Mouse (Mus musculus): ENCODE data around the gene Gm37419. TPM values are rescaled to one million over a fixed set of nuclear protein-coding genes. Genes with fewer than 3 reads are reported as not detected.

The Gm37419 gene
- polyA plus RNA-seq, 1 experiment = not detected

DNA sequence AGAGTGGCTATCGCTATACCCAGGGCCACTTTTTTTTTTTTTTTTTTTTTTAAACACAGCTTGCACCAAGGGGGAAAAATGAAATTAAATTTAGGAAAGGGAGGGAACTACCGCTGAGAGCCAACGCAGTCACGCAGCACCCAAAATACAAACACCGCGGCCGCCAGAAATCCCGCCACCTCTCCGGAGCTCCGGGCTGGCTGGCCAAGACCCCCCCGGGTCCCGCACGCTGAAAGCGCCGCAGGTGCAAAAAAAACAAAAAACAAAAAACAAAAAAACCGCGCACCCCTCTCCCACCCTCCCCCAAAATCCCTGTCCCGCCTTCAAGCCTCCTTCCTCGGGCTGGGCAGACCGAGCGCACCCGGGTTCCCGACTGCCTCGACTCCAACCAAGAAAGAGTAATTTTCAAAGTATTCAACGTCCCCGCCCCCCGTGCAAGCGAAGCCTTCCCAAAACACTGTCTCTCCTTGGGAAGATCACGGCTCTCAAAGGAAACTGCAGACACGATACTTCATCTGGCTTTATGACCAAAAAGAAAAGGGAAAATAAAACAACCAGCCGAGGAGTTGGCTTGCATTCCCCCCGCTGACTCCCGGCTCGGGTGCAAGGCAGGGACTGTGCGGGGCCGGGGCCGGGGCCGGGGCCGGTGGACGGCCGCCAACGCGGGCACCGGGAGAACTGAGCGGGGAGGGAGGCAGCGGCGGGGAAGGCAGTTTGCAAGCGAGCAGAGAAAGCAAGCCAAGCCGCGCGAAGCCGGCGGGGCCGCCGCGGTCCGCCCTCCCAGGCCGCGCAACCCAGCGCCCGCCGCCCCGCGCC, 733 bp upstream of the Gm37419 start:
- WGBS = 1% methylated on average over 64 of the region's 64 CpGs
- TF ChIP-seq POLR2A (IDR thresholded peaks at IDR 0.05; ENCODE audit: borderline replicate concordance, control insufficient read depth, low read depth, low read length) = no peak
- no peak for TF ChIP-seq CTCF (IDR thresholded peaks at IDR 0.05; ENCODE audit: control insufficient read depth, insufficient read depth, low read length)
- Histone ChIP-seq H3K4me3 (replicated peaks; ENCODE audit: control insufficient read depth, low read depth, low read length) (peak overlapping the region; percentile 90), H3K4me1 (ENCODE audit: control insufficient read depth, insufficient read depth, low read length) (peaks cover 4% of the 10 kb centered on the region; the same call in 1 of the 2 replicates), H3K27ac (ENCODE audit: control insufficient read depth, insufficient read depth, low read depth, low read length, poor library complexity) (peak overlapping the region; percentile 100)

GRCm38 (mm10) chr16:23988157-23988465, 171 bp upstream of the Gm37419 start:
- Histone ChIP-seq H3K27ac (ENCODE audit: control insufficient read depth, insufficient read depth, low read depth, low read length, poor library complexity) (peak overlapping the region; percentile 100), H3K4me3 (replicated peaks; ENCODE audit: control insufficient read depth, low read depth, low read length) (peak overlapping the region; percentile 90), H3K4me1 (ENCODE audit: control insufficient read depth, insufficient read depth, low read length) (no peaks in the 10 kb centered on the region; the same call in 1 of the 2 replicates)
- 0% methylated on average over 13 of the region's 13 CpGs for WGBS
- TF ChIP-seq CTCF (IDR thresholded peaks at IDR 0.05; ENCODE audit: control insufficient read depth, insufficient read depth, low read length) (no peak), POLR2A (IDR thresholded peaks at IDR 0.05; ENCODE audit: borderline replicate concordance, control insufficient read depth, low read depth, low read length) (no peak)

- H3K27ac ChIP-seq (ENCODE audit: control insufficient read depth, insufficient read depth, low read depth, low read length, poor library complexity) = peak overlapping the region; percentile 36; the same call in 1 of the 2 replicates
- peak overlapping the region; percentile 71 for H3K4me3 ChIP-seq (replicated peaks; ENCODE audit: control insufficient read depth, low read depth, low read length)
- H3K4me1 ChIP-seq (ENCODE audit: control insufficient read depth, insufficient read depth, low read length) = peaks cover 3% of the 10 kb centered on the region; the same call in 1 of the 2 replicates
- TF ChIP-seq POLR2A (IDR thresholded peaks at IDR 0.05; ENCODE audit: borderline replicate concordance, control insufficient read depth, low read depth, low read length) (no peak), CTCF (IDR thresholded peaks at IDR 0.05; ENCODE audit: control insufficient read depth, insufficient read depth, low read length) (no peak)
- WGBS = 23% methylated on average over 25 of the region's 25 CpGs
Observed at GRCm38 (mm10) chr16:23989209-23990160, 1.2 kb downstream of the Gm37419 start.

GRCm38 (mm10) chr16:23990161-23990970, 2.1 kb downstream of the Gm37419 start:
- no peak overlapping the region for H3K4me3 ChIP-seq (replicated peaks; ENCODE audit: control insufficient read depth, low read depth, low read length)
- 70% methylated on average over 11 of the region's 11 CpGs for WGBS
- no peak for TF ChIP-seq CTCF (IDR thresholded peaks at IDR 0.05; ENCODE audit: control insufficient read depth, insufficient read depth, low read length)
- no peak for TF ChIP-seq POLR2A (IDR thresholded peaks at IDR 0.05; ENCODE audit: borderline replicate concordance, control insufficient read depth, low read depth, low read length)
- peaks cover 3% of the 10 kb centered on the region; the same call in 1 of the 2 replicates for H3K4me1 ChIP-seq (ENCODE audit: control insufficient read depth, insufficient read depth, low read length)
- no peak overlapping the region for H3K27ac ChIP-seq (ENCODE audit: control insufficient read depth, insufficient read depth, low read depth, low read length, poor library complexity)

DNA sequence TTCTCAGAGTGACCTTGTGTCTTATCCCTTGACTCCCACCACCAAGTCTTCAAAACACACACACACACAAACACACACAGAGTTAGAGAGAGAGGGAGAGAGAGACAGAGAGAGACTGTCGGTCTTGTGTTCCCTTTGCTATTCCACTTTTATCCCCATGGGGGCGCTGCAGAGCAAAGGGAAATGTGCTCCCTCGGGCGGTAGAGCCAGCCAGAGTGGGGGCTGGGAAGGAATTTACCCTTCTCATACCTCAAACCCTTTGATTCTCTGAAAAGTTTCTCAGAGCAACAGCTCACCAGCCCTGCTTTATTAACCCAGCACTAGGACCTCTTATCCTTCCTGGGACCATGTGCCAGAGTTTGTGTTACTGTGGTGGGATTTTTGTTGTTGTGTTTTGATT, 2.9 kb downstream of the Gm37419 start:
- Histone ChIP-seq H3K4me1 (ENCODE audit: control insufficient read depth, insufficient read depth, low read length) (peaks cover 3% of the 10 kb centered on the region; the same call in 1 of the 2 replicates), H3K4me3 (replicated peaks; ENCODE audit: control insufficient read depth, low read depth, low read length) (no peak overlapping the region), H3K27ac (ENCODE audit: control insufficient read depth, insufficient read depth, low read depth, low read length, poor library complexity) (no peak overlapping the region)
- no peak for TF ChIP-seq POLR2A (IDR thresholded peaks at IDR 0.05; ENCODE audit: borderline replicate concordance, control insufficient read depth, low read depth, low read length)
- peak; percentile 84 for TF ChIP-seq CTCF (IDR thresholded peaks at IDR 0.05; ENCODE audit: control insufficient read depth, insufficient read depth, low read length)
- 1% methylated on average over 4 of the region's 4 CpGs for WGBS

DNA sequence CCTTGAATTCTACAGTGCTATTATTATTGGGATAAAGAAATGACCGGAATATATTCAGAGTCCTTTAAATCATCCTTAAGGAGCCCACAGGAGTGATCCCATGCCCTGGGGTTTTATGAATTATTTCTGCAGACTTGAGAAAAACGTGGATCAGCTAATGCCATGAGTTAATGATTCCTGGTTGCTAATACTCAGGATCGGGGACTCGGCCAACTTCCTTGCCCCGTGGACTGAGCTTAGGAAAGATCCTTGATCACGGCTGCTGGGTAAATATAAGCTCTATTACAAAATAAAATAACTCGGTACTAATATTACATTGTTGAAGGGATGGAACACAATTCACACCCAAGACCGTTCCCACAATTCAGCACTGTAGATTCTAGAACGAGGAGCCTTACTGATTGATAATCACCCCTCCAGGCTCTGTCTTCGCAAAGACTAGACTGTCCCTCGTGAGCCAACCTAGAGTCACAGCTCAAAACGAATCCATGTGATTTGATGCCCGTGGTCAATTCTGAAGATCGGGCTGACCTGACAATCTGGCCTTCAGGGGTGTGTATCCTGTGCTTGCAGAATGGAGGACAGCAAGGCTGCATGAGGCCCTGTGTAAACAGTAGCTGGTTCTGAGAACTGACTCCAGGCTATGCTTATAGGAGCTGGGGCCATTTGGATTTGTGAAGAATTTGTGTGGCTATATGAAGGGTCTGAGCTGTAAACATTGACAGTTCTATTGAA, 3.7 kb downstream of the Gm37419 start:
- Histone ChIP-seq H3K4me1 (ENCODE audit: control insufficient read depth, insufficient read depth, low read length) (peaks cover 3% of the 10 kb centered on the region; the same call in 1 of the 2 replicates), H3K27ac (ENCODE audit: control insufficient read depth, insufficient read depth, low read depth, low read length, poor library complexity) (no peak overlapping the region), H3K4me3 (replicated peaks; ENCODE audit: control insufficient read depth, low read depth, low read length) (no peak overlapping the region)
- no peak for TF ChIP-seq POLR2A (IDR thresholded peaks at IDR 0.05; ENCODE audit: borderline replicate concordance, control insufficient read depth, low read depth, low read length)
- TF ChIP-seq CTCF (IDR thresholded peaks at IDR 0.05; ENCODE audit: control insufficient read depth, insufficient read depth, low read length) = no peak
- WGBS = 86% methylated on average over 14 of the region's 14 CpGs
